Mouse (Mus musculus) heart, adult 9 months (tissue): ENCODE measurements at regions not wholly inside any gene's neighbourhood (a gene's known extent, or its start where the extent isn't known, plus 50 kb on each side); places are given as distances from the start of the nearest gene placed in this dataset.
A peak's percentile ranks its signal among the peaks of the same experiment; 100 is the strongest.

Source experiments
- DNase-seq, 2 experiments: peaks; one replicate each; pipeline ENCODE4 v3.0.0; 2022; ENCODE audit warnings: low spot score in 2 of 2

GRCm38 (mm10) chr7:63811816-63812215 lies 104.8 kb upstream of the E030018B13Rik start:
- DNase-seq, result no peak

GRCm38 (mm10) chr7:63815531-63815930 lies 101.1 kb upstream of the E030018B13Rik start:
- no peak for DNase-seq

GRCm38 (mm10) chr7:63816056-63816941 lies 100.4 kb upstream of the E030018B13Rik start:
- DNase-seq, result peak; percentile 29

GRCm38 (mm10) chr7:63817476-63817875 lies 99.2 kb upstream of the E030018B13Rik start:
- DNase-seq, result no peak

GRCm38 (mm10) chr7:63818105-63818504 lies 98.6 kb upstream of the E030018B13Rik start:
- no peak for DNase-seq

GRCm38 (mm10) chr7:63820286-63820685 lies 96.4 kb upstream of the E030018B13Rik start:
- DNase-seq, result no peak

- no peak for DNase-seq
Observed at GRCm38 (mm10) chr7:63822001-63822400, 94.7 kb upstream of the E030018B13Rik start.

- peak; percentile 20 to 27 for DNase-seq
Observed at GRCm38 (mm10) chr7:63824009-63824408, 92.6 kb upstream of the E030018B13Rik start.

- DNase-seq, result no peak
Observed at GRCm38 (mm10) chr7:63829362-63829920, 87.2 kb upstream of the E030018B13Rik start.

- no peak for DNase-seq
Observed at GRCm38 (mm10) chr7:63833676-63834075, 83.0 kb upstream of the E030018B13Rik start.

GRCm38 (mm10) chr7:63835958-63836357 lies 80.7 kb upstream of the E030018B13Rik start:
- no peak for DNase-seq
